Mouse (Mus musculus) left cerebral cortex, adult 18-20 months (tissue): ENCODE measurements at regions not wholly inside any gene's neighbourhood (a gene's known extent, or its start where the extent isn't known, plus 50 kb on each side); places are given as distances from the start of the nearest gene placed in this dataset.

ENCODE experiments used
- DNase-seq, 2 experiments: peaks; one replicate each; pipeline ENCODE4 v3.0.0; 2021 to 2022; ENCODE audit warnings: low spot score in 2 of 2, mixed read lengths in 1 of 2

DNA sequence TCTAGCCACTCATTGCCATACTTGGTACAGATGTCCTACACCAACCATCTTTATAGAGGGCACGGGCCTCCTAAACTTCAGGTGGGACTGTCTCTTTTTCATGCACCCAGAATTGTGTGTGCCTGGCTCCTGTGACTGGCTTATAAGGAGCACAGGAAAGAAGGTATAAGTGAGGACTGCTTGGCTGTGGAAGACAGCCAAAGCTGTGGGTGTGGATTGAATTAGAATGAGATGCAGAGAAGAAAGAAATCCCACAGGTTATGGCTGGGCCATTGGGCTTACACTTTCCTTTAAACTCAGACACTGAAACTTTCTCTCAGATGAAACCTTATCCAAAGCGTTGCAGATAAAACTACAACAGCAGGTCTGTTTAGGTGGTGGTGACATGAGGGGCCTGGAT lies 239.5 kb upstream of the Fam160b2 start:
- DNase-seq: peak; percentile 37 to 43

DNA sequence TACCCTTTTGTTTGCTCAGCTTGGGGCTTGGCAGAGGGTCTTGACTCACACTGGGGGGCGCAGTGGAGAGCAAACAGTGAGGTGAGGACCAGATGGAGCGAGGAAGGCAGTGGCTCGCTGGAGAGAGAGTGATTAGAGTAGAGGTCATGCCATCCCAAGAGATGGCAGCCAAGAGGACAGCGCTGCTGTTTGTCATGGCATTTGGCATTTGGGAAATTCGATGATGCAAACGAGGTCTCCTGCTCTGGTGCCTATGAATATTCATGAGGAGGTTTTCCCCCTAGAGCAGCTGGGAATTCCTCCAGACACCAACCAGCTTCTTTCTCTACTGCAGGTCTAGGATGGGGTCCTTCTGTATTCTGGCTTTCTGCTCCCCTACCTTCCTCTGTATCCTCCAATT lies 237.9 kb upstream of the Fam160b2 start:
- no peak for DNase-seq

DNA sequence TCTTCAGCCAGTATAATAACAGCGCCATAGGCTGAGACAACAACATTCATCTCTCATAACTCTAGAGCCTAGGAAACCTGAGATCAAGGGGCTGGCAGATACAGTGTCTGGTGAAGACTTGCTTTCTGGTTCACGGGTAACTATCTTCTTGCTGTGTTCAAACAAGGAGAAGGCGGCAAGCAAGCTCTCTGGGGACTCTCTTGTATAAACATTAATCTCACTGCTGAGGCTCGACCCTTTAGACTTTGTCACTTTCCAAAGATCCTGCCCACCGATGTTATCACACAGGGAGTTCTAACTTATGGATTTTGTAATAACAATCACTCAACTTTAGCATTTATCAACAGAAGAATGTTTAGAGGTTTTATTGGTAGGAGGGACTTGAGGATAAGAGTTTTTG lies 233.6 kb upstream of the Fam160b2 start:
- DNase-seq: no peak

DNA sequence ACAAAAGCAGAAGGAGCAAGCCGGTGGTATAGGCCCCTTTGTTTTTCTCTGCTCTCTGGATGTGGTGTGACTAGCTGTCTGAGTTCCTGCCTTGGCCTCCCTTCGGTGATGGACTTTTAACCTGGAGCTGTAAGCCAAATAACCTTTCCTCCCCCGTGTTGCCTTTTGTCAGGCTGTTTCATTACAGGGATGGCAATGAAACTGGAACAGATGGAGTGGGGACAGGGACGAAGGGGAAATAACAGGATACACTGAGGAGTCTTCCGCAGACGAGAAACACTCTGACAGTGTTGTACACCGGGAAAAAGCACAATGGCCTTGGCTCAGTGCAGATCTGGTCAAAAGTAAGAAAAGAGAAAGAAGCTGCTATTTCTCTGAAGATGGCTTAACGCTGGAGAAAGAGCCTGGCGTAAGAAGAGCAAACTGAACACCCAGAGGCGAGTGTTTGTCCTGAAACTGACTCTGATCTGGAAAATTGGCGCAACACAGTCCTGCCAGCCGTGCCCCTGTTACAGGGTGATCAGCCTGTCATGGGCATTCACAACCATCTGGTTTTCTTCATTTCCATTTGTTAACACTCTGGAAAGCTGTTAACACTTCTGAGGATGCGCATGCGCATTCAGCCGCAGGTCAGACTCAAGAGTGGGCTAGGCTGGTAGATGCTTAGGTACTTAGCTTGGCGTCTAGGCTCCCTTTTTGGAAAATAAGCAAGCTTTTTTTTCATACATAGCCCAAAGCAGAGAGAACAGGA lies 233.0 kb upstream of the Fam160b2 start:
- DNase-seq: no peak

DNA sequence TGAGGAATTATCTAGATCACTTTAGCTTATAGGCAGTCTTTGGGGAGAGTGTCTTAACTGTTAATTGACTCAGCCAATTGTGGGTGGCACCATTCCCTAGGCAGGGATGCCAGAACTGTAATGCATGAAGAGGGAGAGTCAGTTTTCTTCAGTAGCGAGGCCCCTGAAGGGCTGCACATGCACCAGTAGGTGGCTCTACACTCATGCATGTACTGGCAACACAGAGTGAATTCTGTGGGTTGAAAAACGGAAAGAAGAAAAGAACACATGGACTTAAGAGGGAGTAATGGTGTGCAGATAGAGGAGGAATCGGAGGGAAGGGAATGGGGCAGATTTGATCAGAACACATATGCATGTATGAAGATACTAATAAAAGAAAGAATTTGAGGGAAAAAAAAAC lies 232.4 kb upstream of the Fam160b2 start:
- DNase-seq: no peak
